Mouse (Mus musculus) hindbrain, embryonic 15.5 days (tissue): ENCODE data around the gene Dhx58. TPM values are rescaled to one million over a fixed set of nuclear protein-coding genes. Genes with fewer than 3 reads are reported as not detected.
A peak's percentile ranks its signal among the peaks of the same experiment; 100 is the strongest.

Source experiments
- ATAC-seq: fragments of 200-750 bp; cut with Nextera tagmentation; 2 replicates; pipeline ENCODE4 v1.8.0; 2017; ENCODE audit warnings: low read depth, moderate number of reproducible peaks, moderate TSS enrichment; ENCODE audit not compliant: low FRiP score
- H3K27ac ChIP-seq: fragments of 300-500 bp; sonication (generic); replicated peaks from 2 replicates; pipeline ENCODE4 v1.5.1; 2015; ENCODE audit warnings: mild to moderate bottlenecking, inconsistent platforms
- H3K27me3 ChIP-seq: fragments of 300-500 bp; sonication (generic); 2 replicates; pipeline ENCODE4 v1.6.1; 2015; ENCODE audit warnings: control low read depth, inconsistent platforms
- H3K36me3 ChIP-seq: fragments of 300-500 bp; sonication (generic); 2 replicates; pipeline ENCODE4 v1.6.1; 2015; ENCODE audit warnings: control low read depth, inconsistent platforms
- H3K4me1 ChIP-seq: fragments of 300-500 bp; sonication (generic); replicated peaks from 2 replicates; pipeline ENCODE4 v1.6.1; 2015; ENCODE audit warnings: control low read depth, inconsistent platforms
- H3K4me2 ChIP-seq: fragments of 300-500 bp; sonication (generic); 2 replicates; pipeline ENCODE4 v1.6.1; 2015; ENCODE audit warnings: moderate library complexity, mild to moderate bottlenecking, inconsistent platforms
- H3K4me3 ChIP-seq: fragments of 300-500 bp; sonication (generic); 2 replicates; pipeline ENCODE4 v1.5.1; 2015; ENCODE audit warnings: mild to moderate bottlenecking, inconsistent platforms
- H3K9ac ChIP-seq: fragments of 300-500 bp; sonication (generic); 2 replicates; pipeline ENCODE4 v1.6.1; 2015; ENCODE audit warnings: inconsistent platforms
- H3K9me3 ChIP-seq: fragments of 300-500 bp; sonication (generic); 2 replicates; pipeline ENCODE4 v1.6.1; 2016; ENCODE audit warnings: control low read depth, inconsistent platforms
- WGBS: fragments of 180-500 bp; shearing (Covaris S2); methylation state at CpG from one replicate; pipeline ENCODE4 v1.1.7; 2015; 5-methylcytosine and 5-hydroxymethylcytosine counted together
- polyA plus RNA-seq: library from polyadenylated mRNA; unstranded; fragments of >200 nt; fragmentation: Nextera tagmentation; extraction: Ambion mirVana; gene quantifications from 2 replicates; pipeline ENCODE4 v1.2.1, GENCODE M21; 2015

The Dhx58 gene
- polyA plus RNA-seq, 1 experiment from 2014 or later = 3.0 TPM

DNA sequence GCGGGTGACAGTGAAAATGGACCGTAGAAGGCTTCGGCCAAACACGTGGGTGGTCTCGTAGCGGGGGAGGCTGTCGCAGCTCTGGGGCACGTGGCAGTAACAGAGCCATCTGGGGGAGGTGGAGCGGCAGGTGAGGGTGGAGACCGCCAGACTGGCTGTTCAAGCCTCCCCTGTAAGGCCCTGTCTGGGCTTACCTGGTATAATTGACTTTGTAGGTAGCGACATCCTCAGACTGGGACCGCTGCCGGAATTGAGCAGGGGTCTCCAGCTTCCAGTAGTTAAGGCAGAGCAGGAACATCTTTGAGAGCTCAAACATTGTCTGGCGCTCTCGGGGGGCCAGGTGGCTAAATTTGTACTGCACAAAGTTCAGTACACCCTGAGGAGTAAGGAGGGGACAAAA, 6.5 kb upstream of the Dhx58 start:
- H3K9me3 ChIP-seq = no peaks in the 10 kb centered on the region
- no peak overlapping the region for H3K27ac ChIP-seq
- H3K27me3 ChIP-seq = no peaks in the 10 kb centered on the region
- H3K36me3 ChIP-seq = peaks cover 41% of the 10 kb centered on the region
- no peak overlapping the region for H3K4me3 ChIP-seq
- 91% methylated on average over 15 of the region's 15 CpGs for WGBS
- H3K4me2 ChIP-seq = no peak overlapping the region
- ATAC-seq = no peak
- H3K4me1 ChIP-seq = peaks cover 35% of the 10 kb centered on the region
- H3K9ac ChIP-seq = no peak overlapping the region

DNA sequence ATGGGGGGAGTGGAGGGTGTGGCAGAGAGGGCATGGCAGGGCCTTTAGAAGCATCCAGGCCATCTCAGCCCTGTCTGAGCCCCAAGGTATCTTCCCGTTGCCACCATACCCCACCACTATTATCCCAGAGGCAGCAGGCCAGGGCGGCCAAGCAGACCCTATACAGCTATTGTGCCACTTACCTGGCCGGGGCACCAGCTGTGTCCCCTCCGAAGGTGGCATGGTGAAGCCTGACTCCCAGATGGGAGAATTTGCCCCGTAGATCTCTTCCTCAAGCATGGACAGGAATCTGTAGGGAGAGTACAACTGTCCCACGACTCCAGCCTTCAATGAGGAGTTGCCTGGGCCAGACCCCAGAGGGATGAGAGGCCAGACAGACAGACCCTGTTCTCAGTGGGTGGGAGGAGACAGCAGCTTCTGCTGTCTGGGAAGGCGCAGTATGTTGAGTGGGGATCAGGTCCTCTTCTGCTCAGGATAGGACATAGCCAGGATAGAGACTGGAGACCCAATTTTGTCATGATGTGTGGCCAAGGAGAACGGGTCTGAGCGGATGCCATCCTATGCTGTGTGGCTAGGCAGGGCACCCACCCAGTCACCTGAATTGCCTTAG, 5.2 kb upstream of the Dhx58 start:
- 93% methylated on average over 9 of the region's 9 CpGs for WGBS

DNA sequence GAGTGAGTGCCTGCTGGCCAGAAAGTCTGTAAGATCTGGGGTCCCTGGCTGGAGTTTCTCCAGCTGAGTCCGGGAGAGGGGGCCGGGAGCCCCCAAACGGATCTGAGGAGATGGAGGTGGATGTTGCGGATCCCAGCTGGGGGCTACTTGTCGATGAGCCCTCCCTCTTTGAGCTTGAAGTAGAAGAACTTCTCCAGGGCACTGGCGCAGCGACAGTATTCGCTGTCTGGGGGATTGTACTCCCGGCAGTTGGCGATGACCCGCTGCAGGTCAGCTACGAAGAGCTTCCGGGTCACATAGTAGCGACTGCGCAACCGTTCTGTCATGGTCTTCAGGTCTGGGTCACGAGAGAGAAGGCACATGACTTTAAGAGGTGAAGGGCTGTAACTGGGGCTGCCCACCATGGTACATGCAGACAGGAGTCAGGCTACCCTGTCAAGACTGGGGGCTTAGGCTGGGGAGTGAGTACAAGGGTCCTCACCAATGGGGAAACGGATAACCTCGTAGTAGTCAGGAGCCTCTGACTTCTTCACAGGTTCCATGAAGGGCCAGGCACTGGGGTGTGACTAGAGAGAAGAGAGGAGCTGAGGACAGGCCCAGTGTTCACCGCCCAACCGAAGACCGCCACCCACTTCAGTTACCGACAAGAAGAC, 1.1 kb upstream of the Dhx58 start:
- no peak for ATAC-seq
- Histone ChIP-seq H3K27ac (no peak overlapping the region), H3K36me3 (peaks cover 44% of the 10 kb centered on the region), H3K27me3 (0 out of 2 replicates have a peak, but pooled peaks cover 5% of the 10 kb centered on the region), H3K9me3 (no peaks in the 10 kb centered on the region), H3K4me2 (no peak overlapping the region), H3K4me1 (peaks cover 10% of the 10 kb centered on the region), H3K4me3 (no peak overlapping the region), H3K9ac (no peak overlapping the region)
- 94% methylated on average over 23 of the region's 23 CpGs for WGBS

More for the DNA sequence above, 5.2 kb upstream of the Dhx58 start:
- no peaks in the 10 kb centered on the region for H3K9me3 ChIP-seq
- H3K9ac ChIP-seq = no peak overlapping the region
- no peak overlapping the region for H3K4me3 ChIP-seq
- H3K4me1 ChIP-seq = peaks cover 29% of the 10 kb centered on the region
- no peak for ATAC-seq
- no peak overlapping the region for H3K27ac ChIP-seq
- no peaks in the 10 kb centered on the region for H3K27me3 ChIP-seq
- H3K36me3 ChIP-seq = peaks cover 44% of the 10 kb centered on the region
- no peak overlapping the region for H3K4me2 ChIP-seq

DNA sequence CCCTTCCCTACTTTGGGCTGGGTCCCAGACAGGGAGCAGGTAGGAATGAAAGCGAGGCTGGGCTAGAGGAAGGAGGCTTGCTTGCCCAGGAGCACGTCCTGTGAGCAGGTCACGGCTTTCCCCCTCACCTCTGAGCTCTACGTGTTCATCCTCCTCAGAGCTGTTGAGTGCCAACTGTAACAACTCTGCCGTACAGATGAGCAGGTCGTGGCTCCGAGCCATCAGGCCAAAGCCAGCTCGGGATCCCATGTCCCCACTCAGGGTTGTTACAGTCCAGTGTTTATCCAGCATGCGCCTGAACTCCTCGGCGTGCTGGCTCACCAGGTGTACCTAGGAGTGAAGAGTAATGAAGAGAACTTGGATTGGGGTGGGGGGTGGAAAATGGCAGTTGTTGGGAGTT, 705 bp downstream of the Dhx58 start:
- WGBS = 80% methylated on average over 11 of the region's 11 CpGs
- no peak overlapping the region for H3K4me2 ChIP-seq
- peaks cover 10% of the 10 kb centered on the region for H3K4me1 ChIP-seq
- H3K9ac ChIP-seq = no peak overlapping the region
- no peaks in the 10 kb centered on the region for H3K9me3 ChIP-seq
- 0 out of 2 replicates have a peak, but pooled peaks cover 5% of the 10 kb centered on the region for H3K27me3 ChIP-seq
- no peak for ATAC-seq
- no peak overlapping the region for H3K27ac ChIP-seq
- H3K4me3 ChIP-seq = no peak overlapping the region
- H3K36me3 ChIP-seq = peaks cover 31% of the 10 kb centered on the region

DNA sequence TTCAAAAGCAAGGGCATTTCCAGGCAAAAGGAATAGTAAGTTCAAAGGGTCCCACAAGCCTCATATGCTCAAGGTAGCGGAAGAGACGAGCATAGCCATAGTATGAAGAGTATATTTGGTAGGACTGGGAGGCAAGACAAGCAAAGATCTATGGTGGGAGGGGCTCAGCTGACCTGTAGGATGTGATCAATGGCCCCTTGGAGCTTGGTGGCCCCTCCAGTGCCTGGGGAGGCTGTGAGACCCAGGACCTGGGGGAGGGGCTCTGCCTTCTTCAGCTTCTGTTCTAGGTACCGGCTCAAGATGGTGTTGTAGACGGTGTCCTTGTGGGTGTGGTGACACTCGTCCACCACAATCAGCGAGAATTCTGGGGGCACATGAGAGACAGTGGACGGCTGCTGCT, 1.2 kb downstream of the Dhx58 start:
- Histone ChIP-seq H3K4me1 (peaks cover 10% of the 10 kb centered on the region), H3K4me2 (peak overlapping the region; percentile 25; the same call in 1 of the 2 replicates), H3K27ac (no peak overlapping the region), H3K4me3 (no peak overlapping the region), H3K27me3 (0 out of 2 replicates have a peak, but pooled peaks cover 5% of the 10 kb centered on the region), H3K9me3 (no peaks in the 10 kb centered on the region), H3K9ac (no peak overlapping the region; the same call in 1 of the 2 replicates), H3K36me3 (peaks cover 27% of the 10 kb centered on the region)
- no peak for ATAC-seq
- WGBS = 46% methylated on average over 7 of the region's 7 CpGs

DNA sequence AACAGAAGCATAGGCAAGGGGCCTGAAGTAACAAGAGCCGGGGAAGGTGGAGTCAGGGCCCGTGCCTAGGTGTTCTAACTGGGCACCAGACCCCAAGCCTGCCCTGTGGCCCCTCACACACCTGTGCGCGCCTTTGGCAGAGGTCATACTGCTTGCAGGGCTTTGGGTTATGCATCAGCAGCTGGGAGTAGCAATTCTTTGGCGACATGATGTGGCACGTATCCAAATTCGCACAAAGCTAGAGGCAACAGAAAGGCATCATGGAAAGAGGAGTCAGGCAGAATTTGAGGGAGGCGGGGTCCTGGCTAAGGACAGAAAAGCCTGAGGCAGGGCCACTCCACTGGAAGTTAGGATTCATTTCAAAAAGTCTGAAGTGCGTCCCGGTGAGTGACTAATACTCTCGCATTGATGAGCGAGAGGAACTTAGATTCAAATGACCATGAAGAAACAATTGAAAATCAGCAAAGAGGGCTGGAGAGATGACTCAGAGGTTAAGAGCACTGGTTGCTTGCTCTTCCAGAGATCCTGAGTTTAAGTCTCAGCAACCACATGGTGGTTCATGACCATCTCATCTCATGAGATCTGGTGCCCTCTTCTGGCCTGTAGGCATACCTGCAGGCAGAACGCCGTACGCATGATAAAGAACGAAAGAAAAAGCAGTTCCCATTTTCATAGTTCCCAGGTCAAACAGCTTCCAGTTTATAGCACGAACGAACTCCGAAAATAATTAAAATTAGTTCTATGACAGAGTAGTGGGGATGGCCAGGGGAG, 1.8 kb downstream of the Dhx58 start:
- ATAC-seq = 0 out of 2 replicates have a peak, but pooled peaks have one; percentile 25
- Histone ChIP-seq H3K4me1 (peaks cover 10% of the 10 kb centered on the region), H3K36me3 (peaks cover 25% of the 10 kb centered on the region), H3K27ac (no peak overlapping the region), H3K4me2 (peak overlapping the region; percentile 25; the same call in 1 of the 2 replicates), H3K9ac (no peak overlapping the region), H3K4me3 (no peak overlapping the region), H3K27me3 (0 out of 2 replicates have a peak, but pooled peaks cover 5% of the 10 kb centered on the region), H3K9me3 (no peaks in the 10 kb centered on the region)
- 39% methylated on average over 19 of the region's 19 CpGs for WGBS

DNA sequence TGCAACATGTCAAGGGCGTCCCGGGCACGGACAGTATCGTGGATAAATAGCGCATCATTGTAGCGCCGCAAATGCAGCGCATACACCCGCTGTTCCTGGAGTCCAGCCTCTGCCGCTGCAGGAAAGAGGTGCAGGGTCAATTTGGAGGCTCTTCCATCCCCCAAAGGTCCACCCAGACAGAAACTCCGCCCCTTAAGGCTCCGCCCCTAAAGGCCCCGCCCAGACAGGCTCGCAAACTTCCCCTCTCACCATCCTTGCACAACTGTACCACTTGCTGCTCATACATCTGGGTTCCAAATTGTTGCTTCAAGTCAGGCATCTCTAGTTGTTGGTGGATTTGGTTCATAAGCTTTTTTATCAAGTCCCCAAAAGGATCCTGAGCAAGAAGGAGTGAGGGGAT, 2.8 kb downstream of the Dhx58 start:
- Histone ChIP-seq H3K27me3 (0 out of 2 replicates have a peak, but pooled peaks cover 5% of the 10 kb centered on the region), H3K27ac (no peak overlapping the region), H3K4me3 (no peak overlapping the region), H3K9me3 (no peaks in the 10 kb centered on the region), H3K4me1 (peaks cover 10% of the 10 kb centered on the region), H3K4me2 (peak overlapping the region; percentile 38), H3K36me3 (peaks cover 17% of the 10 kb centered on the region), H3K9ac (no peak overlapping the region)
- 5% methylated on average over 14 of the region's 14 CpGs for WGBS
- no peak for ATAC-seq

DNA sequence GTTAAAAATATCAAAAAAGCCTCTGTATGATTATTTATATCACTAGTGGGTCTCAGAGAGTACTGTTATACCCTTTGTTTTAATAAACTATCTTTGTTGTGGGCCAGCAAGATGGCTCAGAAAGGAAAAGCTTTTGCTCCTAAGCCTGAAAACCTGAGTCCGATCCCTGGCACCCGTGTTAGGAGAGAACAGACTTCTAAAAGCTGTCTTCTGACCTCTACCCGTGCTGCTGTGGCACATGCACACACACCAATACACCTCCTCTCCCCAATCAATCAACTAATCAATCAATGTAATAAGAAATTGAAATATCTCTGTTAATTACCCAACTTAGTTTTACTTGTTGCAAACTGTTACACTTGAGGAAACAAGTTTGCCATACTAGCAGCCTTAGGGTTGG, 3.4 kb downstream of the Dhx58 start:
- Histone ChIP-seq H3K27me3 (0 out of 2 replicates have a peak, but pooled peaks cover 5% of the 10 kb centered on the region), H3K9me3 (no peaks in the 10 kb centered on the region), H3K4me2 (peak overlapping the region; percentile 38; the same call in 1 of the 2 replicates), H3K27ac (no peak overlapping the region), H3K4me1 (peaks cover 10% of the 10 kb centered on the region), H3K9ac (no peak overlapping the region), H3K4me3 (no peak overlapping the region), H3K36me3 (peaks cover 11% of the 10 kb centered on the region)
- no peak for ATAC-seq
- 72% methylated on average over 3 of the region's 3 CpGs for WGBS

DNA sequence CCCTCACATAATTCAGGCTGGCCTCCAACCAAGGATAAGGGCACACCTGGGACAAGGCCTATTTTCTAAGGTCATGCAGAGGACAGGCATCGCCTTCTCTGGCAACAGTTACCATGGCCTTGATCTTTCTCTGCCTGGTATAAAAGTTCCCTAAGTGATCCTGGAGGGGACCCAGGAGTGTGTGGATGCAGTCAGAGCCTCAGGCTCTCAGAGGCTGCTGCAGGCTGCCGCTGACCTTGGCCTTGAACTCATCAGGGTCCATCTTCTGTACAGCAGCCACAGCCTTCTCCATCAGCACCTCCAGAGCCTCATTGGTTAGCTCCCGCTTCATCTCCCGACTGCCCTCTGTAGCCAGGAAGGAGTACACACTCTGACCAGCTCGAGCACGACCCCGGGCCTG, 6.2 kb downstream of the Dhx58 start:
- no peak overlapping the region for H3K9ac ChIP-seq
- H3K27me3 ChIP-seq = 0 out of 2 replicates have a peak, but pooled peaks cover 5% of the 10 kb centered on the region
- peaks cover 12% of the 10 kb centered on the region for H3K4me1 ChIP-seq
- no peak overlapping the region for H3K27ac ChIP-seq
- H3K9me3 ChIP-seq = no peaks in the 10 kb centered on the region
- H3K4me3 ChIP-seq = no peak overlapping the region
- H3K4me2 ChIP-seq = no peak overlapping the region
- 74% methylated on average over 7 of the region's 7 CpGs for WGBS
- H3K36me3 ChIP-seq = no peaks in the 10 kb centered on the region
- ATAC-seq = no peak

DNA sequence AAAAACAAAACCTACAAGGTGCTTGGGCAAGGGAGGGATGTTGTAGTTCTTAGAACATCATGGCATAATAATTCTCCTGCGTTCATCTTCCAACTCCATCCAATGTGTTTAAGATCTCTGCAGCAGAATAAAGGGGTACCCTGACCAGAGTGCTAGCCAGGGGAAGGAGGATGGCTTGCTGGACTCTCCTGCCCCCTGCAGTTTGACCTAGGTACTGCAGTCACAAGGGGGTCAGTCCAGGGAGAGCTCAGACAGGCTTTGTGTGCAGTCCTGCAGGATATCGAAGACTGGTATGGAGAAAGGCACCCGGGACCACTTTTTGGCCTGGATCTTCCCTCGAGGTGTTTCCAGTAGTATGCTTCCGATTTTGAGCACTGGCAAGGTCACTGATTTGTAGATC, 9.1 kb downstream of the Dhx58 start:
- no peaks in the 10 kb centered on the region for H3K9me3 ChIP-seq
- no peaks in the 10 kb centered on the region for H3K36me3 ChIP-seq
- H3K9ac ChIP-seq = no peak overlapping the region
- H3K27me3 ChIP-seq = peaks cover 21% of the 10 kb centered on the region
- no peak for ATAC-seq
- H3K4me2 ChIP-seq = no peak overlapping the region
- peaks cover 18% of the 10 kb centered on the region for H3K4me1 ChIP-seq
- 43% methylated on average over 5 of the region's 5 CpGs for WGBS
- no peak overlapping the region for H3K4me3 ChIP-seq
- no peak overlapping the region for H3K27ac ChIP-seq

DNA sequence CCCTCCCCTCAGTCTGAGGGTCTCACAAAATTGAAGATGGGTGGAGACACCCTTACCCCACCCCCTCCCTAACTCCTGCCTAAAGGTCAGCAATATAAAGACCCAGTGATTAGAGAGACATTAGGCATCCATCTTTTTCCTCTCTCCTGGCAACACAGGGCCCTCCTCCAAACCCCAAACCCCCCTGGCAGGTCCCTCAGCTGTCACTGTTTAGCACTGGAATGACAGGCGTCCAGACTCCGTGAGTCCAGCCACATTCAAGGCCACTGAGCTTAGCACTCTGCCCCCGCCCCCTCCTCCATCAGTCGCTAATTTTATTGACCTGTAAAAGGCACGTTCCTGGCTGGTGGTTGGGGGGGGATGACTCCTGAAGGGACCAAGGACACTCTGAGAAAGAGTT, 10.9 kb downstream of the Dhx58 start:
- Histone ChIP-seq H3K27ac (no peak overlapping the region), H3K9me3 (no peaks in the 10 kb centered on the region), H3K4me1 (peaks cover 18% of the 10 kb centered on the region), H3K4me3 (no peak overlapping the region), H3K27me3 (peaks cover 21% of the 10 kb centered on the region), H3K4me2 (no peak overlapping the region), H3K36me3 (no peaks in the 10 kb centered on the region), H3K9ac (no peak overlapping the region)
- no peak for ATAC-seq
- 32% methylated on average over 5 of the region's 5 CpGs for WGBS

DNA sequence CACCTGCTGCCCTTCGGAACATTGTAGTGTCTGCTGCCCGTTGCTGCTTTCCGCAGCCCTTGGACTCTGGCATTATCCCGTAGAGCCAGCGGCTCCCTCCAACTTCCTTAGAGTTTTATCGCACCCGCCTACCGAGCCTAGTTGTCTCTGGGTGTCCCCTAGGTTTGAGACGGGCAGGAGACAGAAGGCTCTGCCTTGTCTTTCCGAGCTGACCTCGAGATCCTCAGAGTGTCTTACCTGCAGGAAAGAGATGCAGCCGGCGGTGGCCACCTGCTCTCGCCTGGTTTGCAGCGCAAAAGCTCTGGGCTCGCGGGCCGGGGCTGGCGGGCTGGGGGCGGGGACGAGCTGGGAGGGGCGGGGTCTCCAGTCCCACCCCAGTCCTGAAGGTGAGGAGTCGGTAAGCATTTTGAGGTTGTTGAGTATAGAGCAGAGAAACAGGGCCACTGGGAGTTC, 11.9 kb downstream of the Dhx58 start, which contains the start of gene Zfp385c:
Gene Zfp385c (minus strand): TSS at position 292 of the 453 bp plus-strand sequence.
- peaks cover 18% of the 10 kb centered on the region for H3K4me1 ChIP-seq
- no peaks in the 10 kb centered on the region for H3K36me3 ChIP-seq
- H3K27me3 ChIP-seq = peaks cover 21% of the 10 kb centered on the region
- H3K4me2 ChIP-seq = peak within 1 kb of the TSS; percentile 51
- WGBS = 2% methylated on average over 23 of the region's 23 CpGs
- H3K9me3 ChIP-seq = no peaks in the 10 kb centered on the region
- no peak within 1 kb of the TSS for H3K9ac ChIP-seq
- ATAC-seq = no peak
- no peak within 1 kb of the TSS for H3K27ac ChIP-seq
- H3K4me3 ChIP-seq = peak within 1 kb of the TSS; percentile 21
